Mouse (Mus musculus) ES-Bruce4 (cell line): ENCODE measurements around the gene Adamts7.

Source experiments
- CTCF ChIP-seq: IDR thresholded peaks from one replicate; pipeline ENCODE4 v1.8.1; 2011; ENCODE audit warnings: low read depth, low read length
- EP300 ChIP-seq: IDR thresholded peaks from 2 replicates; pipeline ENCODE4 v1.6.1; 2011; ENCODE audit warnings: low read depth, low read length; ENCODE audit not compliant: insufficient read depth
- POLR2A ChIP-seq: IDR thresholded peaks from one replicate; pipeline ENCODE4 v1.8.1; 2011; ENCODE audit warnings: low read length; ENCODE audit not compliant: insufficient read depth

GRCm38 (mm10) chr9:90114567-90115307 is 48.1 kb upstream of the Adamts7 start, which contains the start of gene Morf4l1:
- no peak for TF ChIP-seq CTCF
- no peak for TF ChIP-seq POLR2A
- TF ChIP-seq EP300: no peak
